Mouse (Mus musculus): ENCODE measurements around the gene C330007P06Rik. TPM values are rescaled to one million over a fixed set of nuclear protein-coding genes. Genes with fewer than 3 reads are reported as not detected.
"Not testable (repeated sequence)": the region's sequence is repeated elsewhere in the genome, so short reads cannot be mapped to it uniquely, and the experiment has no call there.

C330007P06Rik gene
- total RNA-seq, 2 experiments from 2014 or later, result 19.2 to 22.3 TPM

- intact Hi-C loops (cut with DNase I), result loop anchor here (10.0 kb wide), 1 partner anchor 161 kb away; the partner anchor contains the start of gene Akap17b
- DNase-seq, result no peak
These were observed 68.3 kb downstream of the C330007P06Rik start for GRCm38 (mm10) chrX:36805466-36806235.

GRCm38 (mm10) chrX:36804196-36804595 lies 69.7 kb downstream of the C330007P06Rik start:
- peak; percentile 47 to 49 for DNase-seq
- intact Hi-C loops (cut with DNase I), result loop anchor here (10.0 kb wide), 1 partner anchor 159 kb away; the partner anchor contains the start of gene Akap17b

DNA sequence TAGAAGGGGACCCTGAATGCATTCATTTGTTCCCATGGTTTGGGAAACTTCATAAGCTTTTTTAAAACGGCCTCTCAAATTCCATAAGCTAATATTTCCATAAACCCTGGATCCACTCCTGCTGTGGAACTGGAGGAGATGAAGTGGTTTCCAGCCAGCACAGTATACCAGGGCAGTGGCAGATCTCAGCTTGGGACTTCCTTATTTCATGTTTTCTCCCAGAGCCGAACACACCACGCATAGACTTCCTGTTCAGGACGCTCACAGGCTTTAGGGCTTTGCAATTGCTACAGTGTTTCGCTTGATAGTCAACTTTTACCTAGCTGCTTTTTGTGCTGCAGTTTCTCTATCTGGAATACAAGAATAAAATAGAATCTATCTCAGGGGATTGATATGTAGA lies 70.7 kb downstream of the C330007P06Rik start:
- intact Hi-C loops (cut with DNase I), result loop anchor here (10.0 kb wide), 1 partner anchor 158 kb away; the partner anchor contains the start of gene Akap17b
- no peak for DNase-seq

DNA sequence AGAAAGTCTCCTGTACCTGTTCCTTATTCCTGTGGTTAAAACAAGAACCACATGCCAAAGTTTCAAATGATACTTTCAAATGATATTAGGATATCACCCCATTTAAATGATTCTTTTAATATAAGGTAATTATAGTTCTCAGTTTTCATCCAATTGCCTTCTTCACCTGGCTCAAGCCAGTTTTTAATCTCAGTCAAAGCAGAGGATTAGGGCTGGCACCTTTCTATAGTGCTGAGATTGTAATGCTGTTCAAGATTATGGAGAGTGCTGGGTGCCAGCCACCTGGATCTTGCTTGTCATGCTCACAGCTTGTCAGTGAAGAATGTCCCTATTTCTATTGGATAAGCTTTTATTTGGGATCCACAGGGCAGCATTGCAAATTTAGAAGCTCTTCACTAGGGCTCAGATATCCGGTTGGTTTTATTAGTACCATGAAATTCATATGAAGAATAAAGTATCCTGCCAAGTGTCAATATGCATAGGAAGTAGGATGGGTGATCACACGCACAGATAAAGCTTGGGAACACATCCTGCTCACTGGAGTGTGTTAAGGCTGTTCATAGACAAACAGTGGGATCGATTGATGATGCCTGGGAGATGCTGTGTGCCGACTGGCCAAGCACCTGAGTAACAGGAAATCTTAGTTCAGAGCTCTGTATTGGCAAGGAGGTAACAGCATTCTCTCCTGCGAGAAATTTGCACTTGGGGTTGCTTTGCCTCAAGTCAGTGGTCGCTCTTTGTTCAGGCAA lies 74.6 kb downstream of the C330007P06Rik start:
- DNase-seq, result no peak
- intact Hi-C loops (cut with DNase I), result no loop called here

- intact Hi-C loops (cut with DNase I); DNase-seq: not testable (repeated sequence)
These were observed 77.2 kb downstream of the C330007P06Rik start for GRCm38 (mm10) chrX:36796734-36797133.

DNA sequence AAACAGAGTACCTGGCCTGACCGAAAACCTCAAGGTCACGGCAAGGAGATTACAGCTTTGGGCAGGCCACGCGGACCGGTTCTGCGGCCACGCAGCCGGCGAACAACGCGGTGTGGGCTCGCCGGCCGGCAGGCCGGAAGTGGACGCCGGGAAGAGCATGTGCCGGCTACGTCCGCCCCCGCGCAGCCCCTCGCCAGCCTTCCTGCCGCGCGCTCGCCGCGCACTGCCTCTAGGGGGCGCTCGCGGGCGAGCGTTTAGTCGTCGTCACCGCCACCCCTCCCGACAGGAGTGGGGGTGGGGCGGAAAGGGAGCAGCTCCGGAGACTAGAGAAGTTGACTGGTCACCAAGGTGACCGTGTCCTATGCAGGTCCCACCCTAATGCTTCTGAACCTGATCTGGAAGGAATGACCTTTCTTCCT lies 77.7 kb downstream of the C330007P06Rik start:
- intact Hi-C loops (cut with DNase I), result no loop called here
- peak; percentile 88 to 90 for DNase-seq

GRCm38 (mm10) chrX:36795424-36796162 lies 78.3 kb downstream of the C330007P06Rik start, which contains the start of gene Slc25a5:
TSS of gene Slc25a5 (plus strand) at chrX:36795651.
- intact Hi-C loops (cut with DNase I), result no loop called here
- DNase-seq, result peak; percentile 86

DNA sequence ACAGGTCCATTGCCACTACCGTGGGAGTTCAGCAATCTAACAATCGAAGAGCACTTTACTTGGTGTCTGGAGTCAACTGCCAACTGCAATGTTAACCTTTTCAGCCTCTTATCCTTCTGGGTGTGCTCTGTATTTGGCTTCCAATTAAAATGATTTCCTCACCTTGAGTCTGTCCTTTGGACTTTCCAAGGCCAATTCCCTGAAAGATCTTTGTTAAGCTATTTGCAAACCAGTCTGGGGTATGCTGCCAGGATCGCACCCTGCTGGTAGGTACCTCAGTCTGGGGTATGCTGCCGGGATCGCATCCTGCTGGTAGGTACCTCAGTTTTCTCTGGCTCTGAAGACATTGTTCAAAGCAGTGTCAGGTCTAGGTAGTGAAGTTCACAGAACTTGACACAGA lies 79.3 kb downstream of the C330007P06Rik start:
- no peak for DNase-seq
- intact Hi-C loops (cut with DNase I), result no loop called here

DNA sequence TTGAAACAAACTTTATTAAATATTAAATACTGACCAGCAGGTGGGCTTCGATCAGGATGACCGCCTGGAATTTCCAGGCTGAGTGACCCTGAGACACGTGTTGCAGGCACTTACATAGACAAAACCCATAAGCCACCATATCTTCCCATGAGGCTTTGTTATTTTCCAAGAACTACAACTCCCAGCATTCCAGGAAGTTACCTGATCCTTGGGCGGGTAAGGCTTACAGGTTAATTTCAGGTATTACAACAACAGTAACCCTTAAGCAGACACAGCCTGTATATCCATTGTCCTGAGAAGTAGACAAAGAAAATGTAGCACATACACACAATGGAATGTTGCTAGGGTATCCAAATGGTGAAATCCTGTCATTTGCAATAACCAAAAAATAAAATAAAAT lies 84.6 kb downstream of the C330007P06Rik start:
- no peak for DNase-seq
- intact Hi-C loops (cut with DNase I), result no loop called here

GRCm38 (mm10) chrX:36777694-36778093 lies 96.2 kb downstream of the C330007P06Rik start:
- DNase-seq, result no peak
- intact Hi-C loops (cut with DNase I), result no loop called here

GRCm38 (mm10) chrX:36775520-36775919 lies 98.4 kb downstream of the C330007P06Rik start:
- no peak for DNase-seq
- intact Hi-C loops (cut with DNase I), result no loop called here

Other genes starting within 250 kb of the C330007P06Rik start
- gene Akap17b, start 228.7 kb downstream of the C330007P06Rik start, total RNA-seq (2021), result 1 to 10 TPM; 1.8 to 2.5 TPM
- under 1 TPM; 0.30 to 0.60 TPM for gene Slc25a43, start 130.5 kb downstream of the C330007P06Rik start, total RNA-seq (2021)
- 100 to 1,000 TPM; 708 to 807 TPM for gene Slc25a5, start 78.5 kb downstream of the C330007P06Rik start, total RNA-seq (2021)
- 10 to 100 TPM; 74.7 to 76.4 TPM for gene Ube2a, start 211 bp downstream of the C330007P06Rik start, total RNA-seq (2021)
- gene Nkrf, start 28.8 kb upstream of the C330007P06Rik start, total RNA-seq (2021), result 1 to 10 TPM; 3.2 to 3.9 TPM
- gene Sept6, start 117.7 kb upstream of the C330007P06Rik start, total RNA-seq (2021), result 10 to 100 TPM; 23.2 to 25.0 TPM
- not detected for gene Sowahd, start 174.7 kb upstream of the C330007P06Rik start, total RNA-seq (2021)
- 100 to 1,000 TPM; 487 to 510 TPM for gene Rpl39, start 211.3 kb upstream of the C330007P06Rik start, total RNA-seq (2021)
- 1 to 10 TPM; 8.2 to 9.1 TPM for gene Upf3b, start 236.2 kb upstream of the C330007P06Rik start, total RNA-seq (2021)